Mouse (Mus musculus) limb, embryonic 10.5 days (tissue): ENCODE data around the gene Map3k5. TPM values are rescaled to one million over a fixed set of nuclear protein-coding genes. Genes with fewer than 3 reads are reported as not detected.
"Not testable (repeated sequence)": the region's sequence is repeated elsewhere in the genome, so short reads cannot be mapped to it uniquely, and the experiment has no call there.

Experiments
- DNase-seq: peaks from one replicate; pipeline ENCODE4 v3.0.0-alpha.2; 2017; ENCODE audit warnings: low spot score
- H3K27ac ChIP-seq: fragments of 300-500 bp; sonication (generic); 2 replicates; pipeline ENCODE4 v1.5.1; 2016; ENCODE audit warnings: mild to moderate bottlenecking
- H3K27me3 ChIP-seq: fragments of 300-500 bp; sonication (generic); 2 replicates; pipeline ENCODE4 v1.6.1; 2016; ENCODE audit warnings: low read depth, mild to moderate bottlenecking; ENCODE audit not compliant: poor library complexity, severe bottlenecking
- H3K36me3 ChIP-seq: fragments of 300-500 bp; sonication (generic); 2 replicates; pipeline ENCODE4 v1.6.1; 2016; ENCODE audit warnings: mild to moderate bottlenecking, moderate library complexity
- H3K4me1 ChIP-seq: fragments of 300-500 bp; sonication (generic); 2 replicates; pipeline ENCODE4 v1.6.1; 2016
- H3K4me3 ChIP-seq: fragments of 300-500 bp; sonication (generic); 2 replicates; pipeline ENCODE4 v1.5.1; 2016; ENCODE audit warnings: mild to moderate bottlenecking, moderate library complexity
- H3K9me3 ChIP-seq: fragments of 300-500 bp; sonication (generic); replicated peaks from 2 replicates; pipeline ENCODE4 v1.6.1; 2016; ENCODE audit warnings: mild to moderate bottlenecking
- WGBS: fragments of 180-500 bp; shearing (Covaris S2); methylation state at CpG from one replicate; pipeline ENCODE4 v1.1.7; 2016; 5-methylcytosine and 5-hydroxymethylcytosine counted together
- polyA plus RNA-seq: library from polyadenylated mRNA; unstranded; fragments of >200 nt; fragmentation: Nextera tagmentation; extraction: Ambion mirVana; gene quantifications from 2 replicates; pipeline ENCODE4 v1.2.1, GENCODE M21; 2016

The Map3k5 gene
- polyA plus RNA-seq, 1 experiment from 2014 or later, result 0.44 TPM

DNA sequence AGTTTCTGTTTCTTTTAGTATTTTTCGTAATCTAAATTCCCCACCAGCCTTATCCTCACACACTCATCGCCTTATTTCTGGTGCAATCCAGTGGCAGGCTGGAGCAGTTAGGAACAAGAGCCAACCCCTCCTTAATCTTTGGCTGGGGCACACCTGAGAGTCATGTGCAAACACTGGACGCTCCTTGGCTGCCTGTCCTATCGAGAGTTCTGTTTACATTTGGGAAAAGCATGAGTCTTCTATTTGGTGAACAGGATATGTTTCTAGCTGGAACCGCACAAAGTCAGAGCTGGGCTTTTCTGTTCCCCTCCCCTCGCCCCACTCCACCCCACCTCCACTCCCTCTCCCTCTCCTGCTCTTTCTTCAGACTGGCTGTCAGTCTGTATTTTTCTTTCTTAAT lies 22.5 kb downstream of the Map3k5 start:
- Histone ChIP-seq H3K4me1 (peaks cover 6% of the 10 kb centered on the region; the same call in 1 of the 2 replicates), H3K4me3 (no peak overlapping the region), H3K36me3 (no peaks in the 10 kb centered on the region), H3K9me3 (no peaks in the 10 kb centered on the region), H3K27ac (no peak overlapping the region), H3K27me3 (no peaks in the 10 kb centered on the region)
- WGBS, result 89% methylated on average over 6 of the region's 6 CpGs
- DNase-seq, result no peak

DNA sequence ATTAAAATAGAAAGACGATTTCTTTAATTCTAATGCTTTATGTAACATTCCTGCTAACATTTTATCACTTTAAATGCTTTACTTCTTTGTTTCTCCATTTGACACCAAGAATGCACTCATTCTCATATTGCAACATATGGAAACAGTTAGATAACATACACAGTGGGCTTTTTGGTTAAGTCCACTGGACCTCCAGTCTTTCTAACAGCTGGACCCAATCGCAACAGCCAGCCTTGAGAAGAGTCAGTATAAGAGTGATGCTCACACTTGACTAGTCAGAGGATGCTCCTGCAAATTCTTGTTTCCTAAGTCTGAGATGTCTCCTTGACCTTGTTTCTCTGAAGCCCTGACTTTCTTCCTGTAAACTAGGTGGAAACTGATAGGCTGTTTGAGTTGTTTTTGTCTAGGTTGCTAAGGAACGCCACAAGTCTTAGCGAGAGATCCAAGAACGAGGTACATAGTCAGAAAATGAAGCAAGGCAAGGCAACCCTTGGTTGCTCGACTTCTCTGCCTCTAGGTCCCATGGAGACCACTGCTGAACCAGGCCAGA lies 26.6 kb downstream of the Map3k5 start:
- Histone ChIP-seq H3K27ac (no peak overlapping the region), H3K4me1 (peaks cover 17% of the 10 kb centered on the region), H3K36me3 (no peaks in the 10 kb centered on the region), H3K27me3 (no peaks in the 10 kb centered on the region), H3K9me3 (no peaks in the 10 kb centered on the region), H3K4me3 (no peak overlapping the region)
- 82% methylated on average over 6 of the region's 6 CpGs for WGBS
- no peak for DNase-seq

DNA sequence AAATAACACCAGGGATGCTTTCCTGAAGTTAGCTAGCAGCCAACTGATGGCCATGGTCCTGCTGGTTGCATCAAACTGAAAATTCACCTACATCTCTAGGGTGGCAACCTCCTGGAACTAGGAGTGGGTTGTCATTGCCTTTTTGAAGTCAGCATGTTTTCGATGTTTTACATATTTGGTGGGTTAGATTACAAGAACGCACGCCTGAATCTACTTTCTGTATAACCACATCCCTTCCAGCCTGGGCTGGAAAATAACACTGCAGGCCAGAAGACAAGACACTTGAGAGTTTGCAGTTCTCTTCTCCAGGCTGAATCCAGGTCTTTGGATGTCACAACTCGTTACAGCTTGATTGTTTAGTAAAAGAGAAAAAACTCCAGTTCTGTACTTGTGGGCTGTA lies 28.5 kb downstream of the Map3k5 start:
- Histone ChIP-seq H3K27me3 (no peaks in the 10 kb centered on the region), H3K4me1 (peaks cover 17% of the 10 kb centered on the region), H3K4me3 (no peak overlapping the region), H3K36me3 (no peaks in the 10 kb centered on the region), H3K27ac (no peak overlapping the region), H3K9me3 (no peaks in the 10 kb centered on the region)
- DNase-seq, result no peak
- 85% methylated on average over 4 of the region's 4 CpGs for WGBS

DNA sequence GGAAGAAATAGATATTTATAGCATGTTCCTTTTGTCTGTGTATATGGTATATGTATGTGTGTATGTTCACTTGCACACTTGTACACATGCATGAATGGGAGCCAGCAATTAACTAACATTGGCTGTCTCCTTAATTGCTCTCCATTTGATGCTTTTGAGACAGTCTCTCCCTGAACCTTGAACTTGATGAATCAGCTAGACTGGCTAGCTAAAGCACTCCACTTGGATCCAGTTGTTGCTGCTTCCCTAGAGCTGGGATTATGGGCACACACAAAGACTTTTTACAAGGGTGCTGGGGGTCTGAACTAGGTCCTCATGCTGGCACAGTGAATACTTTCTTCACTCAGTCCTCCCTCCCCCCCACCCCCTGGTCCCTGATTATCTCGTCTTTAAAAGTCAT lies 28.9 kb downstream of the Map3k5 start:
- 65% methylated on average over 1 of the region's 1 CpGs for WGBS
- H3K27me3 ChIP-seq, result no peaks in the 10 kb centered on the region
- H3K9me3 ChIP-seq, result no peaks in the 10 kb centered on the region
- no peaks in the 10 kb centered on the region for H3K36me3 ChIP-seq
- no peak overlapping the region for H3K27ac ChIP-seq
- H3K4me3 ChIP-seq, result no peak overlapping the region
- H3K4me1 ChIP-seq, result peaks cover 17% of the 10 kb centered on the region
- no peak for DNase-seq

DNA sequence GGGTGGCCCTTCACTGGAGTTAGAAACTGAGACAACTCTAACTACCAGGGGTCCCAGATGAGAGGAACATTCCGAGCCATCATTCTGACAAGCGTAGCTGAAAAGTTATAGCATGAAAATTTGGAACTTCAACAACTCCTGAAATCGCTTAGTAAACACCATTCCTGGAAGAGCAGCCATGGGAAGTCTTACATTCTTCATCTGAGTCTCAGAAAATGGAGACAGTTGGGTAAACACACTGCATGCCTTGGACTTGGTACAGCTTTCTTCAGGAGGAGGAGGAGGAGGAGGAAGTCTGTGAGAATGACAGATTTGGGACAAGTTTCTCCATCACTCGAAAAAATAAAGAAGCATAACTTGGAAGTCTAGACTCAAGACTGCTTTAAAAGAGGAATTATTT lies 29.8 kb downstream of the Map3k5 start:
- Histone ChIP-seq H3K36me3 (no peaks in the 10 kb centered on the region), H3K27ac (no peak overlapping the region), H3K4me3 (no peak overlapping the region), H3K9me3 (no peaks in the 10 kb centered on the region), H3K27me3 (no peaks in the 10 kb centered on the region), H3K4me1 (peaks cover 17% of the 10 kb centered on the region)
- DNase-seq, result no peak
- 85% methylated on average over 4 of the region's 4 CpGs for WGBS

DNA sequence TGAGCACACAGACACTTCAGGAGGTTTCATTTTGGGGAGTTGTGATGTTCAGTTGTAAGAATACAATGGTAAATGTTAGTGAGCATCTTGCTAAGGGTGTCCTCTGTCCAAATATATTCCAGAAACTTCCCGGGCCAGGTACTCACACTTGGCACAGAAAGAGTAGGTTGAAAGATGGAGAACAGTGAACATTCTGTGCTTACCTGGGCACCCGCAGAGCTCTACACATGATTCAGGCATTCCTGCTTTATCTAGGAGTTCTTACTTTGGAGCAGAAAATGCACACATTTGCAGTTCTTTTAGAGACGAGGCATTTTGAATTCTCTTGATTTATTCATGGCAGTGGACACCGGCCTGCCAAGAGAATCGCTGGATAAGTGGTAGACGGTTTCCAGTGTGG lies 32.3 kb downstream of the Map3k5 start:
- H3K4me1 ChIP-seq, result peaks cover 11% of the 10 kb centered on the region
- no peak overlapping the region for H3K27ac ChIP-seq
- no peaks in the 10 kb centered on the region for H3K36me3 ChIP-seq
- H3K4me3 ChIP-seq, result no peak overlapping the region
- 89% methylated on average over 6 of the region's 6 CpGs for WGBS
- no peak for DNase-seq
- H3K9me3 ChIP-seq, result no peaks in the 10 kb centered on the region
- no peaks in the 10 kb centered on the region for H3K27me3 ChIP-seq

DNA sequence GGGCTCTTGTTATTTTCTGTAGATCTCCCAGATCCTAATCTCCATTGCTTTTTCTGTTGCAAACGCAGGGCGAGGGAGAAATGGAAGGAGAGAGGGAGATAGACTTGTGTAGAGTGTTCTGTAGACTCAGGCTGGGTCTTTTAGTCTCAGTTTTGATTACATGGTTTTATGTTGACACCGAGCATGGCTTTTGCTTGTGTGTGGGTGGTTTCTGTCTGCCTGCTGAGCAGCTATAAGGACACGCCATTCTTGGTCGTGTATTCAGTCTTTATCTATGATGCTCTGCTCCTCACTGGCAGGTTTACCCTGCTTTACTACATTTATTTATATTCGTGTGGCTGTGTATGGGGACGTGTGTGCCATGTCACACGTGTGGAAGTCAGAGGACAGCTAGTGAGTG lies 34.2 kb downstream of the Map3k5 start:
- Histone ChIP-seq H3K36me3 (no peaks in the 10 kb centered on the region), H3K4me3 (no peak overlapping the region), H3K9me3 (no peaks in the 10 kb centered on the region), H3K27me3 (no peaks in the 10 kb centered on the region), H3K4me1 (peaks cover 11% of the 10 kb centered on the region), H3K27ac (no peak overlapping the region)
- no peak for DNase-seq
- WGBS, result 85% methylated on average over 8 of the region's 8 CpGs

DNA sequence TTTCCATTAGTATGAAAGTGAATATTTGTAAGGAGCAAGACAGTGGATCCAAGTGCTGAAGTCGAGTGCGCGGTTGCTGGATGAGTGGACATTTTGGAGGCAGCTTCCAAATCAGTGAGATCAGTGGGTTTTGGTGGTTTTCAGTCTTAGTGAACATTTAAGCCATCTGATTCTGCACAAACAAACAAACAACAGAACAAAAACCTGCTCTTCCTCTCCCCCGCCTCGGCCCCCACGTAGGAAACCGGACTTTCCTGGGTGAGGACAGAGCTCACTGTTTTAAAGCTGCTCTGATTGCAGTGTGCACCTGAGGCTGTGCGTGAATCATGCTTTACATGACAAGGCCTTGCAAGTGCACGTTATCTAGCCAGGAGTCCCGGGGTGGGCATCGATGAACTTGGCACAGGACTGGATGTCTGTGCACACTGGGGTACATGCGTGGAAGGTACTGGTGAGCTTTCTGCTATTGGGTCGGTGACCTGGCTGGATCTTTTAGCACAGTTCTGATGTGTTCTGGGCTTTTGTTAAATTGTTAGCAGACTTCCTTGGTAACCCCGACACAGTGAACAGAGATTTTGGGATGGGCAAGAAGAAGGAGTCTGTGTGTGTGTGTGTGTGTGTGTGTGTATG lies 35.7 kb downstream of the Map3k5 start:
- peaks cover 9% of the 10 kb centered on the region for H3K4me1 ChIP-seq
- 87% methylated on average over 14 of the region's 14 CpGs for whole genome bisulfite sequencing
- no peaks in the 10 kb centered on the region for H3K27me3 ChIP-seq
- H3K9me3 ChIP-seq, result no peaks in the 10 kb centered on the region
- no peak overlapping the region for H3K27ac ChIP-seq
- no peak overlapping the region for H3K4me3 ChIP-seq
- no peaks in the 10 kb centered on the region for H3K36me3 ChIP-seq
- DNase-seq, result no peak

DNA sequence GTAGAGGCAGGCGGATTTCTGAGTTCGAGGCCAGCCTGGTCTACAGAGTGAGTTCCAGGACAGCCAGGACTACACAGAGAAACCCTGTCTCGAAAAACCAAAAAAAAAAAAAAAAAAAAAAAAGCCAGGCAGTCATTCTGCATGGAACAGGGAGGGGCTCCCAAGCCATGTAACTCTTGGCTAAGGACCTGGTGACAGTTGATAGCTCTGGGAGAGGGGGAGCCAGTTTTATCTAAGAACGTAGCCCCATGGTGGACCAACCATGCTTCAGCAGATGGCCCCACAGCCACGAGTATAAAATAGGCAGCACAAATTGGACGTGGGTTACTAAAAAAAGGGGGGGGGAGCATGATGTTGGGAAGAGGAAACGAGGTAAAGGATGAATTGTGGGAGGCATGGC lies 37.2 kb downstream of the Map3k5 start:
- WGBS, result 87% methylated on average over 7 of the region's 7 CpGs
- H3K27ac ChIP-seq, H3K4me1 ChIP-seq, DNase-seq, H3K9me3 ChIP-seq, H3K4me3 ChIP-seq, H3K36me3 ChIP-seq, H3K27me3 ChIP-seq: not testable (repeated sequence)

DNA sequence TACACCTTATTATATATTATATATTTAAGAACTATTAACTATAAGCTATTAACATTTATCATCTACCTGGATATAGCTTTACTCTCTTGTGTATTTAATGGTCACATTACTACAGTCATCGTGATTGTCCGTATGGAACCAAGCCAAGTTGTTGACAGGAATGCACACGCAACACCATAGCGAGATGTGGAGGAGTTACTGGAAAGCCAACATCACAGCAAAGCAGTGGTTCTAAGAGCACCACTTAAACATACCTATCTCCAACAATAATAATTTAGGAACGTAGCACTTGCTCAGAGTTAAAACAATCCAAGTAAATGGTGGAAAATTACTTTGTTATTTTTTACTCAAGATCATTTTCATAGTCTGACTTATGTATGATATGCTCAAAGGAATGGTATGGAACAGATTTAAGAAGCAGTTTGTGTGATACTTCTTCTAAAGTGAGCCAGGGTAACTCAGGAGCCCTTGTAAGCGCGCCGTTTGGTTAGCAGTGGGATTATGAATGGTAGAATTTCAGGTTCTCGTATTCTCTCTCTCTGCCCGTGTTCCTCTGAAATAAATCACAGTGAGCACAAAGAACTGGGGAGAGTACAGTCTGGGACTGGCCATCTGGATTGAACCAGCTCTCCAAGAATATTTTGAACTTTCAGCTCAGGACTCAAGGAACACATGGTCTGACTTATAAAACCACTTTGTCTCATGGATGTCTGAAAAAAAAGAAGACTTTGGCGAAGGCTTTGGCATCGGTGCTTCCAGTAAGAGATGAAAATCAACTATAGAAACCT lies 39.2 kb downstream of the Map3k5 start:
- DNase-seq, result no peak
- no peak overlapping the region for H3K4me3 ChIP-seq
- WGBS, result 91% methylated on average over 12 of the region's 12 CpGs
- no peak overlapping the region for H3K27ac ChIP-seq
- H3K4me1 ChIP-seq, result no peaks in the 10 kb centered on the region
- no peaks in the 10 kb centered on the region for H3K36me3 ChIP-seq
- H3K9me3 ChIP-seq, result no peaks in the 10 kb centered on the region
- no peaks in the 10 kb centered on the region for H3K27me3 ChIP-seq

DNA sequence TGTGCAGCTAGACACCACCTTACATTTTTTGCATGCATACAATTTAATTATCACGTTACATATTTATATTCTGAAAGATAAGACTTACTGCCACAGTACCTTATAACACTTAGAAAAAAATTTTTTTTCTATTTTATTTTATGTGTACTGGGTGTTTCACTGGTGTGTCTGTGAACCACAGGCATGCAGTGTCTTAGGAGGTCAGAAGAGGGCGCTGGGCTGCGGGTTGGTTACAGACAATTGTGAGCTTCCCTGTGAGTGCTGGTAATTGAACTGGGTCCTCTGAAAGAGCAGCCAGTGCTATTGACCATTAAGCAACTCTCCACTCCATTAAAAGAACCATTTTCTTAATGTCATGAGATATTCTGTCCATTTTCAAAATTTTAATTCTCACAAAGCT lies 43.3 kb downstream of the Map3k5 start:
- H3K27me3 ChIP-seq, result no peaks in the 10 kb centered on the region
- WGBS, result 75% methylated on average over 3 of the region's 3 CpGs
- H3K36me3 ChIP-seq, result no peaks in the 10 kb centered on the region
- H3K27ac ChIP-seq, result no peak overlapping the region
- H3K4me1 ChIP-seq, result no peaks in the 10 kb centered on the region
- H3K4me3 ChIP-seq, result no peak overlapping the region
- DNase-seq, result no peak
- no peaks in the 10 kb centered on the region for H3K9me3 ChIP-seq

DNA sequence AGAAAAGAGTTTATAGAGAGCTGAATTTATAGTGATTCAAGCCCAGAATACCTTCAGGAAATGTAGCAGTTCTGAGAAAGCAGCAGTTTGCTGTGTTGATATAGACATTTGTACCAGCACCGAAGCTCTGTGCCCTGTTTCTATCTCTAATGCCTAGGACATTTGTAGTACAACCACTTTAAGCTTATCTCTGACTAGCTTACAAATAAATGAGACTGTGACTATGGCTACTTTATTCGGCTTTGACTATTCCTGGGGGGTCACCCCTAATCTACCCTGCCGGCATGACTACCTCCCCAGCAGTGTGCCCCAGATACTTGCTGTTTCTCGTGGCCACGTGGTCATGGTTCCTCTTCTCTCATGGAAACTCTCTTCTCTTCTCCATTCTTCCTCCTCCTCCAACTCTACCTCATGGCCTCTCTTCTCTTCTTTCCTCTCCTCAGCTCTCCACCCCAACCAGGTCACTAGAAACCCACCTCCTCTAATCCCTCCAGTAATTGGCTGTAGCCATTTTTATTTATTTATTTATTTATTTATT lies 44.5 kb downstream of the Map3k5 start:
- Histone ChIP-seq H3K36me3 (no peaks in the 10 kb centered on the region), H3K4me3 (no peak overlapping the region), H3K27me3 (no peaks in the 10 kb centered on the region), H3K4me1 (no peaks in the 10 kb centered on the region), H3K27ac (no peak overlapping the region), H3K9me3 (no peaks in the 10 kb centered on the region)
- no peak for DNase-seq
- 94% methylated on average over 5 of the region's 5 CpGs for WGBS

DNA sequence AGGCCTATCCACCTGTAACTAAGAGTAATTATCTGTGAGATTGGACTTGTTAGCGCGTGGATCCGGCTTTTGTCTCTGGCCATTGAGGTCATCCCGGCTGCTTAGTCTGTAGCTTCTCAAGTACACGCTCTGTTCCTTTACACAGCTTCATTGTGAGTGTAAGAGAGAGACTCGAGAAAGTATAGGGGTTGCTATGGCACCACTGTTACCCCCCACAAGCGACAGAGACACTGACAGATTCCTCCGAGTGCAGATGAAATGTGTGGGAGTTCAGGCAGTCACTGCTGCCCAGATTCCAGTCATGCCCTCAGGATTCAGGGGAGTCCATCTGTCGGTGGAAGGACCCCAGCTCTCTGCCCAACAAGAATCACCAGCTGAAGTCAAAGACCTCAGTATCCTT lies 53.5 kb downstream of the Map3k5 start:
- Histone ChIP-seq H3K27me3 (no peaks in the 10 kb centered on the region), H3K4me1 (peaks cover 4% of the 10 kb centered on the region; the same call in 1 of the 2 replicates), H3K4me3 (no peak overlapping the region), H3K9me3 (no peaks in the 10 kb centered on the region), H3K27ac (no peak overlapping the region), H3K36me3 (no peaks in the 10 kb centered on the region)
- WGBS, result 88% methylated on average over 9 of the region's 9 CpGs
- no peak for DNase-seq
